Mouse (Mus musculus) neural tube, embryonic 15.5 days (tissue): Measurements from ENCODE around the gene OR5BS1P. TPM values are rescaled to one million over a fixed set of nuclear protein-coding genes. Genes with fewer than 3 reads are reported as not detected.
"Not testable (repeated sequence)": the region's sequence is repeated elsewhere in the genome, so short reads cannot be mapped to it uniquely, and the experiment has no call there.

Experiments
- ATAC-seq: fragments of 200-750 bp; cut with Nextera tagmentation; 2 replicates; pipeline ENCODE4 v1.8.0; 2017; ENCODE audit warnings: mild to moderate bottlenecking, moderate TSS enrichment, moderate library complexity; ENCODE audit not compliant: low FRiP score
- H3K27ac ChIP-seq: fragments of 300-500 bp; sonication (generic); replicated peaks from 2 replicates; pipeline ENCODE4 v1.5.1; 2015; ENCODE audit warnings: mild to moderate bottlenecking, inconsistent platforms
- H3K27me3 ChIP-seq: fragments of 300-500 bp; sonication (generic); replicated peaks from 2 replicates; pipeline ENCODE4 v1.6.1; 2015; ENCODE audit warnings: inconsistent platforms
- H3K36me3 ChIP-seq: fragments of 300-500 bp; sonication (generic); 2 replicates; pipeline ENCODE4 v1.6.1; 2015; ENCODE audit warnings: inconsistent platforms
- H3K4me1 ChIP-seq: fragments of 300-500 bp; sonication (generic); 2 replicates; pipeline ENCODE4 v1.6.1; 2015; ENCODE audit warnings: inconsistent platforms
- H3K4me2 ChIP-seq: fragments of 300-500 bp; sonication (generic); 2 replicates; pipeline ENCODE4 v1.6.1; 2015; ENCODE audit warnings: inconsistent platforms, mild to moderate bottlenecking, moderate library complexity
- H3K4me3 ChIP-seq: fragments of 300-500 bp; sonication (generic); replicated peaks from 2 replicates; pipeline ENCODE4 v1.5.1; 2015; ENCODE audit warnings: mild to moderate bottlenecking, inconsistent platforms
- H3K9ac ChIP-seq: fragments of 300-500 bp; sonication (generic); replicated peaks from 2 replicates; pipeline ENCODE4 v1.6.1; 2015; ENCODE audit warnings: mild to moderate bottlenecking, inconsistent platforms
- H3K9me3 ChIP-seq: fragments of 300-500 bp; sonication (generic); replicated peaks from 2 replicates; pipeline ENCODE4 v1.6.1; 2016; ENCODE audit warnings: inconsistent platforms
- WGBS: fragments of 180-500 bp; shearing (Covaris S2); methylation state at CpG from one replicate; pipeline ENCODE4 v1.1.7; 2015; ENCODE audit warnings: mixed read lengths; 5-methylcytosine and 5-hydroxymethylcytosine counted together
- polyA plus RNA-seq: library from polyadenylated mRNA; unstranded; fragments of >200 nt; fragmentation: Nextera tagmentation; extraction: Ambion mirVana; gene quantifications from 2 replicates; pipeline ENCODE4 v1.2.1, GENCODE M21; 2015

OR5BS1P gene
- polyA plus RNA-seq, 1 experiment from 2014 or later: not detected

DNA sequence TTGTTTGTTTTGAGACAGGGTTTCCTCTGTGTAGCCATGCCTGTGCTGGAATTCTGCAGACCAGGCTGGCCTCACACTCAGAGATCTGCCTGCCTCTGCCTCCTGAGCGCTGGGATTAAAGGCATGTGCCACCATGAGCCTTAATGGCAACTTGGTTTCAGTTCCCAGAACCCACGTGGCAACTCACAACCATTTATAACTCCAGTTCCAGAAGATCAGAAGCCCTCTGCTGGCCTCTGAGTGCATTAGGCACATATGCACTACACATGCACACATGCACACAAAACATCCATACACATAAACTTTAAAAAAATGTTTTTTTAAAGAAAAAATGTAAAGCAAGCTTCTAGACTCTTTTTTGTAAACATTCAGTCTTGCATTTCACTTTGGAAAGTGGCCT is 39.7 kb downstream of the OR5BS1P start:
- Histone ChIP-seq H3K27ac (no peak overlapping the region), H3K4me2 (no peak overlapping the region), H3K4me3 (no peak overlapping the region), H3K9me3 (no peaks in the 10 kb centered on the region), H3K4me1 (peaks cover 9% of the 10 kb centered on the region), H3K9ac (no peak overlapping the region), H3K36me3 (no peaks in the 10 kb centered on the region), H3K27me3 (no peaks in the 10 kb centered on the region)
- WGBS: 58% methylated on average over 2 of the region's 2 CpGs
- no peak for ATAC-seq

DNA sequence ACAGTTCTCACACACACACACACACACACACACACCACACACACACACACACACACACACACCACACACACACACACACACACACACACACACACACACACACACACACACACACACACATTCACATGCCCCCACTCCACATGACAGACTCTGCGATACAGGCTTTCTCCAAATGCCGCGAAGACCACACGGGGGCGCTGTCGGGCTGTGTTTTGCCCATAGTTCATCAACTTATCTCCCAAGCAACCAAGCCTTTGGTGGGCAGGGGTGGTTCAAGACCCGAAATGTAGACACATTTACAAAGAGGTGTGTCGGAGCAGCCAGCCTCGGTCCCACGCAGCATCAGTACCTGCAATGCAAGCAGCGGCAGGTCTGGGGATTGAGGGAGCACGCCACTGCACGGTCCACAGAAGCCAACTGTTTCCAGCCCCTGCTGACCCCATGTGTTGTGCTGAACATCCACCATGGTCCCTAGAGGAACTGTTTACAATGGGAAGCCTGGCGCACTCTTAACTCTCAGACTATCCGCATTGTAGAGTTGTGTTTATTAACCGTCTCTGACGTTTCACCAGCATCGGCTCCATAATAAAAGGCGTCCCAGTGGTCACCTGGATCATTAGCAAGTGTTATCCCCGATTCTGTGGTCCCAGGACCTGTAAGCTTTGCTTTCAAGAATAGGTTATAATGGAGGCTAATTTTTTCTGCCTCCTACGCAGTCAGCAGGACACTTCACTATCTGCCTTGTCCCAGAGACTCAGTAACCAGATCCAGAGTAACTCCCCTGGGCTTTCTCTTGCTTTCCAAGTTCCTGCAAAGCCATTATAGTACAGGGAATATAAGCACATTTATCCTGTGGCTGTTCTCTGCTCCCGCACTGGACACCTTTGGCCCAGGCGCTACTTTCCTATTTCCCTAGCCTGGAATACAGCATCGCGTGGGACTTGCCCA is 41.0 kb downstream of the OR5BS1P start:
- H3K36me3 ChIP-seq: no peaks in the 10 kb centered on the region
- ATAC-seq: no peak
- H3K4me3 ChIP-seq: peak overlapping the region; percentile 21
- 29% methylated on average over 25 of the region's 25 CpGs for WGBS
- no peaks in the 10 kb centered on the region for H3K27me3 ChIP-seq
- peak overlapping the region; percentile 55 for H3K4me2 ChIP-seq
- H3K4me1 ChIP-seq: peaks cover 7% of the 10 kb centered on the region
- H3K9me3 ChIP-seq: no peaks in the 10 kb centered on the region
- H3K9ac ChIP-seq: no peak overlapping the region
- H3K27ac ChIP-seq: no peak overlapping the region

DNA sequence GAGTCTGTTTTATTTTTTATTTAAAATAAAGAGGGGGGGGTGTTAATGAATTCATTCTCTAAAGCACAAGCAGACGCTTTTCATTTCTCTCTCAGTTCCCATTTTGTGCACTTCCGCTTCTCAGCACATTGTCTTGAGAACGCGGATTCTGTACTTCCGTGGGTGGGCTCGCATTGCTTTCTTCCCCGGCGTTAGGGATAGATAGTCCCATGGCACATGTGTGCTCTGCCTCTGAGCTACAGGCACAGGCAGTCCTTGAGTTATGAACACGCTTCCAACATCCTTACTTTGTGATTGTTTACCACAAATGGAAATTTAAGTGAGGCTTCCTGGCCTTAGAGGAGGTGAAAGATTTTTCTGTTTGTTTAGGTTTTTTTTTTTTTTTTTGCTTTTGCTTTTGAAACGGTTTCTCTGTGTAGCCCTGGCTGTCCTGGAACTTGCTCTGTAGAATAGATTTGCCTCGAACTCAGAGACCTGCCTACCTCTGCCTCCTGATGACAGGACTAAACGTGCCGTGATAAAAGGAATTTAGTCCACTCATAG is 41.8 kb downstream of the OR5BS1P start:
- no peaks in the 10 kb centered on the region for H3K36me3 ChIP-seq
- peak overlapping the region; percentile 55; the same call in 1 of the 2 replicates for H3K4me2 ChIP-seq
- H3K4me3 ChIP-seq: no peak overlapping the region
- H3K27me3 ChIP-seq: no peaks in the 10 kb centered on the region
- 50% methylated on average over 13 of the region's 13 CpGs for WGBS
- no peak overlapping the region for H3K9ac ChIP-seq
- H3K9me3 ChIP-seq: no peaks in the 10 kb centered on the region
- peaks cover 7% of the 10 kb centered on the region for H3K4me1 ChIP-seq
- no peak overlapping the region for H3K27ac ChIP-seq
- no peak for ATAC-seq

DNA sequence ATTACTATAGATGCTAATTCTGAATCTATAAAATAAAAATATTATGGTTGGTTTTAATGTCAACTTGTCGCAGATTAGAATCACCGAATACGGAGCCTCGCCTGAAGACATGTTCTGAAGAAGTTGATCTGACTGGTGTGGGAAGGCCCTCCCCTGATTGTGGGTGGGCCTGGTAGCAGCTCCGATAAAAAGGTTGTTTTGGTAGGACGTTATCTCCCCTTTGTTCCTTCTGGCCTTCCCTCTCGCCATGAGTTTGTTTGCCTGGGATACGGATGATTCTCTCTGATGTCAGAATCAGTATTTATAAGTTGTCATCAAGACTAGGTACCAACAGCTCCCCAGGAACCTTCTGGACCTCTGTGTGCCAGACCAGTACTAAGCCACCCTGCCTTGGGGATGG is 42.5 kb downstream of the OR5BS1P start:
- Histone ChIP-seq H3K4me1 (peaks cover 7% of the 10 kb centered on the region), H3K4me2 (no peak overlapping the region), H3K9ac (no peak overlapping the region), H3K27ac (no peak overlapping the region), H3K4me3 (no peak overlapping the region), H3K9me3 (no peaks in the 10 kb centered on the region), H3K27me3 (no peaks in the 10 kb centered on the region), H3K36me3 (no peaks in the 10 kb centered on the region)
- WGBS: 73% methylated on average over 8 of the region's 8 CpGs
- ATAC-seq: no peak

DNA sequence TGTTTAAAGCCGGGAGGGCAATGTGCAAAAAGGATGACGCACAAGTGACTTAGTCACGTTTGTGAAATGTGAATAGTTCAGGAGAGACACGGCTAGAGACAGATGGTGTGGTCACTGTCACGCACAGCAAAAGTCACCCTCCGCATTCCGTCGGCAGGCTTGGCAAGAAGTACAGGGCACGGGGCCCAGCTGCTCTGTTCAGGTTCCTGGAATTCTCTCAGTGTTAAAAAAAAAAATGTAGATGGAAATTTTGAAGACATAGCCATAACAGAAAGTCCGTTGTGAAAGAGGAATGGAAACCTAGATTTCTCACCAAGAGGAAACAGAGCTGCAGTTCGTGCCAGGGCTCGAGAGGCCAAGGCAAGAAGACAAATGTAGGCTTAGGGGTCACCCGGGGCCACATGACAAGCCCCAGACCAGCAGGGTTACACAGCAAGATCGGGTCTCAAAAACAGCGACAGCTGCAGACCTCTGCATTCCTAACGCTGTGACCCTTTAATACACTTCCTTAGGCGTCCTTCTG is 43.2 kb downstream of the OR5BS1P start:
- no peak for ATAC-seq
- Histone ChIP-seq H3K9ac (no peak overlapping the region), H3K9me3 (no peaks in the 10 kb centered on the region), H3K4me3 (no peak overlapping the region), H3K4me1 (peaks cover 7% of the 10 kb centered on the region), H3K27me3 (no peaks in the 10 kb centered on the region), H3K36me3 (peaks cover 3% of the 10 kb centered on the region), H3K27ac (no peak overlapping the region), H3K4me2 (no peak overlapping the region)
- WGBS: 65% methylated on average over 17 of the region's 17 CpGs

DNA sequence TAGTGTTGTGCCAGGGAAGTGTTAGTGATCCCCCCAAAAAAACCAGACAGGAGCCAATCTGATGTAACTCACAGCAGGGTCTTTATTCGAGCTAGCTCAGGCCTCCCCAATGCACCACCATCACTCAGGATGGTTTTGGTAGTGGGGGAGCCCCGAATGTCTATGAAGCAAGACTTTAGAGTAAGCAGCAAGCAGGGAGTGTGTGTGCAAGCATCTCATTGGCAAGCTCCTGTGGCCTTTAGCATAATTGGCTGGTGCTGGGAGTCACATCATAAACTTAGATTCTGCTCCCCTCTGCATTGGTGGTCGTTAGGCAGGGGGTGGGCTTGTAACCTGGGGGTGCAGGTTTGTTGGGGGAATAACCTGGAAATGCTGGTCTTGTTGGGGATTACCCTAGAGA is 44.0 kb downstream of the OR5BS1P start:
- not testable (repeated sequence) for H3K27ac ChIP-seq, H3K9me3 ChIP-seq, H3K9ac ChIP-seq, H3K4me1 ChIP-seq, H3K27me3 ChIP-seq, H3K4me3 ChIP-seq, ATAC-seq, H3K4me2 ChIP-seq
- WGBS: 68% methylated on average over 3 of the region's 3 CpGs
- H3K36me3 ChIP-seq: peaks cover 11% of the 10 kb centered on the region

DNA sequence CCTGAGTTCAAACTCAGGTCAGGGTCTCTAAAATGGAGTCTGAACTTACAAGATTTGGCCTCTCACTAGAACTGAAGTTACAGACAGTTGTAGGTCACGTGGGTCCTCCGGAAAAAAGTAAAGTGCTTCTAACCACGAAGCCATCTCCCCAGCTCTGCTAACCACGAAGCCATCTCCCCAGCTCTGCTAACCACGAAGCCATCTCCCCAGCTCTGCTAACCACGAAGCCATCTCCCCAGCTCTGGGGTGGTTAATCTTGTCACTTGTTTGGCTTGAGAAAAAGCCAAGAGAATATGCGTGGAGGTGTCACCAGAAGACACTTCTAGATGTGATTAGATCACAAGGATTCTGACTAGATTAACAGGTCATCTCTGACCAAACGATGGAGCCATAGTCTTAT is 44.5 kb downstream of the OR5BS1P start:
- ATAC-seq: no peak
- peaks cover 7% of the 10 kb centered on the region for H3K4me1 ChIP-seq
- 88% methylated on average over 8 of the region's 8 CpGs for WGBS
- no peak overlapping the region for H3K27ac ChIP-seq
- peaks cover 11% of the 10 kb centered on the region for H3K36me3 ChIP-seq
- H3K9me3 ChIP-seq: no peaks in the 10 kb centered on the region
- no peak overlapping the region for H3K4me2 ChIP-seq
- H3K27me3 ChIP-seq: no peaks in the 10 kb centered on the region
- H3K4me3 ChIP-seq: no peak overlapping the region
- no peak overlapping the region for H3K9ac ChIP-seq

DNA sequence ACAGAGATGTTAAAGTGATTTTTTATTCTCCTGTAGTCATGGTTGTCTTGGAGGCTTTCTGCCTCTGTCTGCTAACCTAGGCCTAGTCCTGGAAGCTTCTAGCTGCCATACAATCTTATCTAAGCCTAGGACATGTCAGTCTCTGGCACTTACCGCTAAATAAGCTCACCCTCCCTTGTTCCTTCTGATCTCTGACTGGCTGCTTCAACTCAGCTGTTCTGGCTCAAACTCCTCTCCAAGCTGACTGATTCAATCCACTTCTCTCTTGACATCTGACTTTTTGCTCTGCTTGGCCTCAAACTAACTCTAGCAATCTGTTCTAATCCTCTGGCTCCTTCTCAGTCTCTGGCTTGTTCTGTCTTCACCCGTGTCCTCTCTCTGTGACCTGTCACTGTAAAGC is 45.1 kb downstream of the OR5BS1P start:
- H3K27me3 ChIP-seq, H3K4me2 ChIP-seq, H3K4me3 ChIP-seq, H3K9ac ChIP-seq, H3K4me1 ChIP-seq, H3K9me3 ChIP-seq, ATAC-seq, H3K27ac ChIP-seq: not testable (repeated sequence)
- H3K36me3 ChIP-seq: peaks cover 17% of the 10 kb centered on the region
- 86% methylated on average over 2 of the region's 2 CpGs for WGBS

DNA sequence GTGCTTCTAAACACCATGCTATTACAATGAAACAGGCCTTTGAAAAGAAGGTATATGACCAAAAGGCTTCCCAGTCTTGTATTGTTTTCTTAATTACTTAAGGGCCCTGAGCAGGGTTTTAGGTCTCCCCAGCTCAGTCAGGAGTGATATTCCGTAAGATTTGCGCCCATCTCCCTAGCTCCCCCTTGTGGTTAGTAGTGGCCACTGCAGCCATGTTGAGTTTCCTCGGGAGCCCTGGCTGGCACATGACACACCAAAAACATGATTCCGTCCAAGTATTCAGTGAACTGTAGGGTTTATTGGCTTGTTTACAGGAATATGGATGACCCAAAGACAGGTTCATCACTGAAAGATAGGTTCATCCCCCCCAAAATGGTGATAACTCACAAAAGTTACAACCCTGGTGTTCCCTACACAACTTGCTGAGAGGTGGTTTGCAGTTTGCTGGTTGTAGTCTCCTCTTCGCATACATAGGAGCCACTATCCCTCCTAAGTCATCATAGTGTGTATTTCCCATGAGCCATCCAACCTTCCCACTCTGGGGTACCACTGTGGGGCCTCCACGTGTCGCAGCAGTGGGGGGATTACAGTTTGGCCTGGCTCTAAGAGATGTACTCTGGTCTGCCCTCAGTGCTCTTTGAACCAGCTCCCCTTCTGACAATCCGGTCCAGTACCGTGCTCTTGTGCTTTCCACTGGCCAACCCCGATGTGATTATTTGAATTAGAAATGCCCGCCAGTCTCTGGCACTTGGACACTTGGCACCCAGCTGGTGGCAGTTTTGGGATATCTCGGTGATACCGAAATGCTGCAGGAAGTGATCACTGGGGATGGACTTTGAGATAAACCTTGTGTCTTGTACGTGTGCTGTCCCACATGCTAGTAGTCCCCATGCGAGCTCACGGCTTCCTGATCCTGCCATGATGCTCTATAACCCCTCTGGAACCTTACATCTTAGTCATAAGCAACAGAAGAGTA is 48.0 kb downstream of the OR5BS1P start:
- no peaks in the 10 kb centered on the region for H3K4me1 ChIP-seq
- ATAC-seq: no peak
- no peak overlapping the region for H3K4me2 ChIP-seq
- no peaks in the 10 kb centered on the region for H3K9me3 ChIP-seq
- H3K27ac ChIP-seq: no peak overlapping the region
- H3K4me3 ChIP-seq: no peak overlapping the region
- H3K27me3 ChIP-seq: no peaks in the 10 kb centered on the region
- peaks cover 38% of the 10 kb centered on the region for H3K36me3 ChIP-seq
- H3K9ac ChIP-seq: no peak overlapping the region
- WGBS: 69% methylated on average over 16 of the region's 16 CpGs

DNA sequence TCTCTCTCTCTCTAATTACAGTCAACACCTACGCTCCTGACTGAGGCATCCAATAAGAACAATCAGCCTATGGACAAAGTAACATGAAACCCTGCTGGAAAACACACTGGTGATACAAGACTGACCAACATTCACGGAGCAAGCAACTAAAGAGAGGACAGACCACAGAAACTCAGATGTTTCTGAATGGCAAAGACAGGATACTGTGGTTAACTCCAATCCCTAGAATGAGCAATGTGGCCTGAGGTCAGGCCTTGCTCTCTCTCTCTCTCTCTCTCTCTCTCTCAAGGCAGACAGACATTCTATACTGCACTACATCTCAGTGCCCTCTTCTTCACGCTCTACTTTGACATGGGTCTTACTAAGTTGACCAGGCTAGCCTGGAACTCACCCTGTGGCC is 51.5 kb downstream of the OR5BS1P start:
- Histone ChIP-seq H3K36me3 (peaks cover 66% of the 10 kb centered on the region), H3K27ac (no peak overlapping the region), H3K9ac (no peak overlapping the region), H3K27me3 (no peaks in the 10 kb centered on the region), H3K9me3 (no peaks in the 10 kb centered on the region), H3K4me1 (0 out of 2 replicates have a peak, but pooled peaks cover 2% of the 10 kb centered on the region), H3K4me2 (no peak overlapping the region), H3K4me3 (no peak overlapping the region)
- 93% methylated on average over 3 of the region's 3 CpGs for WGBS
- ATAC-seq: no peak

DNA sequence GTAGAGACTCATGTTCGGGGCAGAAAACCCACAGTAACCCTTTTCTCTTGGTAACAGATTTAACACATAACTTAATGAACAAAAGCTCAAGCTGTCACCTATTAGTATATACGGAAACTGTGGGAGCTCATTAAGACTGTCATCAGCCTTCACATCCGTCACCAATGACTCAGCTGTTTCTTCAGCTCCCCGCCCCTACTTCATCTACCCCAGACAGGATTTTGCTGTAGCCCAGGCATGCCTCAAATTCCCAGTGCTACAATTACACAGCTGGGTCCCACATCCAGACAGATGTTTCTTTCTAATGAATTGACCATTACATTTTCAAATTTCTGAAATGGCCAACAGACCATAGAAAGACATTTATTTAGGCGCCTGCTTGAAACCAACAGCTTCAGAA is 56.4 kb downstream of the OR5BS1P start:
- Histone ChIP-seq H3K4me3 (no peak overlapping the region), H3K4me2 (no peak overlapping the region), H3K27ac (no peak overlapping the region), H3K9me3 (no peaks in the 10 kb centered on the region), H3K9ac (no peak overlapping the region), H3K27me3 (no peaks in the 10 kb centered on the region), H3K36me3 (peaks cover 80% of the 10 kb centered on the region), H3K4me1 (peaks cover 10% of the 10 kb centered on the region; the same call in 1 of the 2 replicates)
- no peak for ATAC-seq
- 41% methylated on average over 5 of the region's 5 CpGs for WGBS
